Mouse (Mus musculus) midbrain, embryonic 10.5 days (tissue): ENCODE data around the gene Zfp335. TPM values are rescaled to one million over a fixed set of nuclear protein-coding genes. Genes with fewer than 3 reads are reported as not detected.

ENCODE experiments used
- DNase-seq: peaks from one replicate; pipeline ENCODE4 v3.0.0-alpha.2; 2017; ENCODE audit warnings: low spot score
- H3K27ac ChIP-seq: fragments of 300-500 bp; sonication (generic); replicated peaks from 2 replicates; pipeline ENCODE4 v1.5.1; 2016; ENCODE audit warnings: mild to moderate bottlenecking
- H3K27me3 ChIP-seq: fragments of 300-500 bp; sonication (generic); 2 replicates; pipeline ENCODE4 v1.6.1; 2016; ENCODE audit warnings: low read depth, mild to moderate bottlenecking; ENCODE audit not compliant: poor library complexity, severe bottlenecking
- H3K36me3 ChIP-seq: fragments of 300-500 bp; sonication (generic); 2 replicates; pipeline ENCODE4 v1.6.1; 2016; ENCODE audit warnings: mild to moderate bottlenecking, moderate library complexity
- H3K4me1 ChIP-seq: fragments of 300-500 bp; sonication (generic); 2 replicates; pipeline ENCODE4 v1.6.1; 2016
- H3K4me3 ChIP-seq: fragments of 300-500 bp; sonication (generic); 2 replicates; pipeline ENCODE4 v1.5.1; 2016; ENCODE audit warnings: mild to moderate bottlenecking, moderate library complexity
- H3K9me3 ChIP-seq: fragments of 300-500 bp; sonication (generic); replicated peaks from 2 replicates; pipeline ENCODE4 v1.6.1; 2016; ENCODE audit warnings: mild to moderate bottlenecking
- WGBS: fragments of 180-500 bp; shearing (Covaris S2); methylation state at CpG from one replicate; pipeline ENCODE4 v1.1.7; 2016; 5-methylcytosine and 5-hydroxymethylcytosine counted together
- polyA plus RNA-seq: library from polyadenylated mRNA; unstranded; fragments of >200 nt; fragmentation: Nextera tagmentation; extraction: Ambion mirVana; gene quantifications from 2 replicates; pipeline ENCODE4 v1.2.1, GENCODE M21; 2016

The Zfp335 gene
- polyA plus RNA-seq, 1 experiment from 2014 or later = 14.1 TPM

GRCm38 (mm10) chr2:164942692-164943290 is 31.2 kb upstream of the Zfp335 start:
- Histone ChIP-seq H3K36me3 (no peaks in the 10 kb centered on the region), H3K4me1 (peaks cover 50% of the 10 kb centered on the region), H3K4me3 (no peak overlapping the region), H3K27me3 (peaks cover 87% of the 10 kb centered on the region), H3K27ac (0 out of 2 replicates have a peak overlapping the region, but pooled peaks have one; percentile 13), H3K9me3 (no peaks in the 10 kb centered on the region)
- DNase-seq = no peak
- WGBS = 16% methylated on average over 5 of the region's 5 CpGs

DNA sequence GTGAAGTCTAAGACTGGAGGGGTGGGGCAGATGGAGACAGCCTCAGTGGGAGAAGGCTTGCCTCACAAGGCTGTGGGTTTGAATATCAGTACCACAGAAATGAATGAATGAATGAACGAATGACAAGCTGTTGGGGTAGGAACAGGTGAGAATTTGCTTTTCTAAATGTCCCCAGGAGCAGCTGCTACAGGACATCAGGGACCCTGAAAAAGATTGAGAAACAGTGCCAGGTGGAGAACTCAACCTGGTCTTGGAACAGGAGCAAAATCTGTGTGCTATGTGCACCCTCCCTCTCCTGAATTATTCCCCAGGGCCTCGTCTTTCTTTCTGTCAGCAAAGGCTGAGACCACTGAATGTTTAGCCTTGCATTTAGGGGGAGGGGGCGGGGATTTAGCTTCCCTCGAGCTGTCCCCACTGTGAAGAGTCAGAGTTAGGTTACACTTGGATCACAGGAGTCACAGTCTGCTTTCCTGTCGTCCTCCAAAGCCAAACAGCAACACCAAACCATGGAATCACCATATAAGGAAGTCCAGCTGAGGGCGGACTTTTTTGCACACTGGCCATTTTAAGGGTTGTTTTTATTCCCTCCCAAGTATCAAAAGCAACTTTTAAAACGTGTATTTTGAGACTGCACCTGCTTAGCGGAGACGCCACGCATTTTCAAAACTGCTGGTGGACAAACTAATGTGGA is 28.7 kb upstream of the Zfp335 start, which contains the start of gene Mmp9:
Gene Mmp9 (plus strand): TSS at position 641 of the 691 bp plus-strand sequence.
- Histone ChIP-seq H3K27ac (no peak within 1 kb of the TSS), H3K4me3 (no peak within 1 kb of the TSS), H3K9me3 (no peaks in the 10 kb centered on the region), H3K27me3 (peaks cover 93% of the 10 kb centered on the region), H3K4me1 (peaks cover 46% of the 10 kb centered on the region), H3K36me3 (no peaks in the 10 kb centered on the region)
- WGBS = 20% methylated on average over 10 of the region's 10 CpGs
- DNase-seq = no peak

DNA sequence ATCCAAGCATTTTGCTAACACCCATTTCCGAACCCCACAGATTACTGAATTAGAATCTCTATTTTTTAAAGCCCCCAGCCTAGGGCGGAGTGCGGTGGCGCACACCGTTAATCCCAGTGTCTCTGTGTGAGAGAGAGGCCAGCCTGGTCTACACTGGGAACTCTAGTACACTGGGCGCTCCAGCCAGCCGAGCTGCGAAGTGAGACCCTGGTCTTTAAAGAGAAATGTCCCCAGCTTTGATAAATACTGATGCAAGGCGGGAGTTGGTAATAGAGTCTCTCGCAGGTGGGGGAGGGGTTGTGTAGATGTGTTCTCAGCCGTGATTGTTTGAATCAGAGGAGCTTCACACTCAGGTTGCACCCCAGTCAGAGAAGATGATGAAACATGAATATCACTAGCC is 27.5 kb upstream of the Zfp335 start:
- Histone ChIP-seq H3K27ac (peak overlapping the region; percentile 33; the same call in 1 of the 2 replicates), H3K9me3 (no peaks in the 10 kb centered on the region), H3K4me3 (peak overlapping the region; percentile 52), H3K27me3 (peaks cover 97% of the 10 kb centered on the region), H3K36me3 (no peaks in the 10 kb centered on the region), H3K4me1 (peaks cover 51% of the 10 kb centered on the region)
- WGBS = 2% methylated on average over 11 of the region's 11 CpGs
- no peak for DNase-seq

- Histone ChIP-seq H3K4me3 (peak overlapping the region; percentile 52), H3K4me1 (peaks cover 51% of the 10 kb centered on the region), H3K27ac (peak overlapping the region; percentile 33; the same call in 1 of the 2 replicates), H3K27me3 (peaks cover 91% of the 10 kb centered on the region), H3K36me3 (no peaks in the 10 kb centered on the region), H3K9me3 (no peaks in the 10 kb centered on the region)
- WGBS = 3% methylated on average over 39 of the region's 39 CpGs
- DNase-seq = peak; percentile 54
Observed at GRCm38 (mm10) chr2:164938146-164939091, 26.9 kb upstream of the Zfp335 start.

DNA sequence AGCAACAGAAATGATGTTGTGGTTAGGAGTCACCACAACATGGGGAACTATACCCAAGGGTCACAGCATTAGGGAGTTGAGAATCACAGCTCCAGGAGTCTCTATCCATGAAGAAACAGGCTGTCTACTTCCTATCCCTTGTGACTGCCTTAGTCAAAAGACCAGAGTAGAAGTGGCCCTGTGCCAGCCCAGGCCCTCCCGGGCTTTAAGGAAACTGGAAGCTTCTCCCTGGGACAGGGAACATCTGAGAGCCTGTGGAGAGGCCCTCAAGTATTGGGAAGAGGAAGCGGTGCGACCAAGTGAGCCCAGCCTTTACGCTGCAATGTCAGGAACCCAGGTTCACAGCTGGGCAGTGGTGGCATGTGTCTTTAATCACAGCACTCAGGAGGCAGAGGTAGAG is 24.4 kb upstream of the Zfp335 start:
- Histone ChIP-seq H3K4me3 (no peak overlapping the region), H3K27ac (no peak overlapping the region), H3K36me3 (no peaks in the 10 kb centered on the region), H3K9me3 (no peaks in the 10 kb centered on the region), H3K27me3 (peaks cover 82% of the 10 kb centered on the region), H3K4me1 (peaks cover 38% of the 10 kb centered on the region)
- 85% methylated on average over 4 of the region's 4 CpGs for WGBS
- no peak for DNase-seq

DNA sequence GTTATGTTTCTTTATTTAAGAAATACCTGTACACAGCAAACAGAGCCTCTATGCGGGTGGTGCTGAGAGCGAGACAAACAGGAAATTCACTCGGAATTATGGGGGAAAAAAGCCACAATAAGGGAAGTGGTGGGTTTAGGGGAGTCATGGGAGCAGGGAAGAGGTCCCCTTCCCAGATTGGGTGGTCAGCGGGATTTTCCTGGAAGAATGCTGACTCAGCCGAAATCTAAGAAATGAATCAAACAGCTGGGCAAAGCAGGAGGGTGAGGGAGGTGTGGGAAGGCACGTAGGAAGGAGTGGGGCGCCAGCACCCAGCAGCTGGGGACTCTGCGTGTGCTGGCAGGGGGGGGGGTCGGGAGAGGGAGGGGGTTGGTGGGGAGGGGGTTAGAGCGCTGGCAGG is 22.0 kb upstream of the Zfp335 start:
- no peak overlapping the region for H3K4me3 ChIP-seq
- H3K4me1 ChIP-seq = peaks cover 13% of the 10 kb centered on the region
- 58% methylated on average over 10 of the region's 10 CpGs for WGBS
- no peaks in the 10 kb centered on the region for H3K36me3 ChIP-seq
- DNase-seq = no peak
- H3K9me3 ChIP-seq = no peaks in the 10 kb centered on the region
- no peak overlapping the region for H3K27ac ChIP-seq
- peaks cover 59% of the 10 kb centered on the region for H3K27me3 ChIP-seq

DNA sequence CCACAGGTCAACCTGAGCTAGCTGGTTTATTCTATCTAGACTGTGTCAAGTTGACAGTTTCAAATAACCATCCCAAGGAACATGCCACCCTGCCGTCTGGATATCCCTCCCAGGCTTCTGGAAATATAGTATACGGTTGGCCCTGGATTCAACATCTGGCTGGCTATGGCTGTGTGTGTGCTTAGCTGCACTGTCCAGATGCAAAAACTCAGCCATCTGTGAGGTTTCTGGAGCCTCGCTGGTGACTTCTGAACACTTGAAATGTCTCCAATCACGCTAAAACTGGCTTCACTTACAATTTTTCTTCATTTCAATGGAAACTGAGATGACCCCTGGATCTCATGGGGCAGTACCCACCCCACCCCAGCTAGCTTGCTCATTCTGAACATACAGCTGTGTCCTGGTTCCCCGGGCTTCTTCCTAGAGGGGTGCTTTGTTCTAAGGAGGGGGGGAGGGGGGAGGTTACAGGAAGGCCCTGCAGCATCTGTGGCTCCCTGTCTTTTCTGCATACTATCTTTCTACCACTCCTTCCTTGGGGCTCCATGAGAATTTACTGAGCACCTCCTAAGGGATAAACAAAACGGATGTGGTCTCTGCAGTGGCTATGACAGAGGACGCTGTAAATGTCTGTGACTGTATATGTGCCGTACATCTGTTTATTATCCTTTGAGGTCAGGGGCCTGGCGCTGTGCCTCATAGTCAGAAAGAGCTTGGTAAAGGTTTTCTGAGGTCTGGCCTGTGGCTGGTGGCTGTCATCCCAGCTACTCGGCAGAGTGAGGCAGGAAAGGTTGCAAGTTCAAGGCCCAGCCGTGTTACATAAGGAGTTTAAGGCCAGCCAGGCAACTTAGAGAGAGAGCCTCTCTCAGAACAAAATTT is 19.4 kb upstream of the Zfp335 start:
- Histone ChIP-seq H3K36me3 (no peaks in the 10 kb centered on the region), H3K4me1 (peaks cover 5% of the 10 kb centered on the region; the same call in 1 of the 2 replicates), H3K4me3 (no peak overlapping the region), H3K9me3 (no peaks in the 10 kb centered on the region), H3K27me3 (peaks cover 33% of the 10 kb centered on the region), H3K27ac (no peak overlapping the region)
- DNase-seq = no peak
- 73% methylated on average over 11 of the region's 11 CpGs for WGBS

GRCm38 (mm10) chr2:164924100-164924857 is 12.7 kb upstream of the Zfp335 start:
- peaks cover 28% of the 10 kb centered on the region for H3K4me1 ChIP-seq
- 37% methylated on average over 11 of the region's 11 CpGs for WGBS
- H3K27ac ChIP-seq = no peak overlapping the region
- H3K36me3 ChIP-seq = peaks cover 16% of the 10 kb centered on the region
- no peaks in the 10 kb centered on the region for H3K27me3 ChIP-seq
- H3K9me3 ChIP-seq = no peaks in the 10 kb centered on the region
- H3K4me3 ChIP-seq = no peak overlapping the region
- DNase-seq = peak; percentile 69

DNA sequence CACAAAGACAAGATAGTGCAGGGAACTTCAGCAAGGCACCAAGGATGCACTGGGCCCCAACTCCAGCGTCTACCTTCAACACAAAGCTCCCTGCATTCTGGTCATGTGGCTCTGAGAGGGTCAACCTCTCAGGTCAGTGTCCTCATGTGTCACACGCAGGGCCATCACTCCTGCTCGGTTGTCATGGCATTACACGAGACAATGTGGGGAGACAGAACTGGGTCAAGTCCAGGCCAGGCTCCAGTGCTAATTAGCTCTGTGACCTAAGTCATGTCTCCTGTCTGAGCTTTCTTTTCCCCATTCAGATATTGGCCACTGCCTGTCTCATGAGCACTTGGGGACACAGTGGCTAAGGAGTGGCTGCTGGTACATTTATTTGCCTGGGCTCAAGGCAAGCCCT is 11.7 kb upstream of the Zfp335 start:
- WGBS = 73% methylated on average over 4 of the region's 4 CpGs
- H3K4me1 ChIP-seq = peaks cover 28% of the 10 kb centered on the region
- H3K27me3 ChIP-seq = no peaks in the 10 kb centered on the region
- no peak overlapping the region for H3K4me3 ChIP-seq
- no peak overlapping the region for H3K27ac ChIP-seq
- peaks cover 23% of the 10 kb centered on the region for H3K36me3 ChIP-seq
- DNase-seq = no peak
- H3K9me3 ChIP-seq = no peaks in the 10 kb centered on the region

- no peaks in the 10 kb centered on the region for H3K27me3 ChIP-seq
- H3K4me1 ChIP-seq = peaks cover 35% of the 10 kb centered on the region
- H3K9me3 ChIP-seq = no peaks in the 10 kb centered on the region
- H3K36me3 ChIP-seq = peaks cover 29% of the 10 kb centered on the region
- DNase-seq = no peak
- no peak overlapping the region for H3K27ac ChIP-seq
- 55% methylated on average over 7 of the region's 7 CpGs for WGBS
- H3K4me3 ChIP-seq = no peak overlapping the region
Observed at GRCm38 (mm10) chr2:164921984-164922383, 10.4 kb upstream of the Zfp335 start.

GRCm38 (mm10) chr2:164918325-164918724 is 6.8 kb upstream of the Zfp335 start:
- peak; percentile 34 for DNase-seq
- WGBS = 59% methylated on average over 5 of the region's 5 CpGs

More at GRCm38 (mm10) chr2:164918325-164918724, 6.8 kb upstream of the Zfp335 start:
- no peaks in the 10 kb centered on the region for H3K9me3 ChIP-seq
- H3K27ac ChIP-seq = no peak overlapping the region
- H3K4me1 ChIP-seq = peaks cover 24% of the 10 kb centered on the region
- peaks cover 49% of the 10 kb centered on the region for H3K36me3 ChIP-seq
- H3K4me3 ChIP-seq = no peak overlapping the region
- no peaks in the 10 kb centered on the region for H3K27me3 ChIP-seq
